Mouse (Mus musculus) right cerebral cortex, postnatal 14 days (tissue): Measurements from ENCODE around the gene Tcf7l2.

ENCODE experiments used
- DNase-seq: peaks from one replicate; pipeline ENCODE4 v3.0.0; 2022

Gene Tcf7l2

GRCm38 (mm10) chr19:55741439-55741928 is at the start of gene Tcf7l2:
TSS of gene Tcf7l2 (plus strand) at chr19:55741820.
- DNase-seq: peak; percentile 65

GRCm38 (mm10) chr19:55694651-55695050 is 47.0 kb upstream of the Tcf7l2 start:
- no peak for DNase-seq

GRCm38 (mm10) chr19:55695418-55695817 is 46.2 kb upstream of the Tcf7l2 start:
- DNase-seq: no peak

GRCm38 (mm10) chr19:55698892-55699291 is 42.7 kb upstream of the Tcf7l2 start:
- DNase-seq: no peak

- no peak for DNase-seq
Observed at GRCm38 (mm10) chr19:55700214-55700568, 41.4 kb upstream of the Tcf7l2 start.

- DNase-seq: no peak
Observed at GRCm38 (mm10) chr19:55700569-55701282, 40.9 kb upstream of the Tcf7l2 start.

GRCm38 (mm10) chr19:55701283-55701633 is 40.4 kb upstream of the Tcf7l2 start:
- DNase-seq: no peak

GRCm38 (mm10) chr19:55702081-55702480 is 39.5 kb upstream of the Tcf7l2 start:
- DNase-seq: no peak

- DNase-seq: no peak
Observed at GRCm38 (mm10) chr19:55702716-55703115, 38.9 kb upstream of the Tcf7l2 start.

- no peak for DNase-seq
Observed at GRCm38 (mm10) chr19:55704071-55704470, 37.5 kb upstream of the Tcf7l2 start.

GRCm38 (mm10) chr19:55706300-55706699 is 35.3 kb upstream of the Tcf7l2 start:
- DNase-seq: no peak

- no peak for DNase-seq
Observed at GRCm38 (mm10) chr19:55706806-55707205, 34.8 kb upstream of the Tcf7l2 start.

GRCm38 (mm10) chr19:55708031-55708554 is 33.5 kb upstream of the Tcf7l2 start:
- no peak for DNase-seq

GRCm38 (mm10) chr19:55710841-55711240 is 30.8 kb upstream of the Tcf7l2 start:
- DNase-seq: no peak

- DNase-seq: no peak
Observed at GRCm38 (mm10) chr19:55711701-55712100, 29.9 kb upstream of the Tcf7l2 start.

GRCm38 (mm10) chr19:55712678-55713077 is 28.9 kb upstream of the Tcf7l2 start:
- DNase-seq: no peak

- no peak for DNase-seq
Observed at GRCm38 (mm10) chr19:55714015-55714414, 27.6 kb upstream of the Tcf7l2 start.

- DNase-seq: no peak
Observed at GRCm38 (mm10) chr19:55714665-55715064, 27.0 kb upstream of the Tcf7l2 start.

- DNase-seq: no peak
Observed at GRCm38 (mm10) chr19:55719083-55719482, 22.5 kb upstream of the Tcf7l2 start.

GRCm38 (mm10) chr19:55719524-55720408 is 21.9 kb upstream of the Tcf7l2 start:
- no peak for DNase-seq

GRCm38 (mm10) chr19:55720409-55721092 is 21.1 kb upstream of the Tcf7l2 start:
- no peak for DNase-seq

- DNase-seq: no peak
Observed at GRCm38 (mm10) chr19:55722376-55722775, 19.2 kb upstream of the Tcf7l2 start.

GRCm38 (mm10) chr19:55729376-55729775 is 12.2 kb upstream of the Tcf7l2 start:
- DNase-seq: no peak
